In genomic region chr9:64783511-64783910, GRCm38 (mm10) we compare ENCODE assay signal across 34 mouse cellular contexts.
"Had no signal": no experiment of that assay in that cellular context is flagged by ENCODE, and none has a peak within 500 bp of the region (broad histone marks: within the 10 kb centered on the region; RNA-seq: fewer than 3 reads in every experiment).

No protein-coding gene starts in this region.

- H3K9ac ChIP-seq: heart, embryonic 12.5 days; heart, embryonic 13.5 days; heart, embryonic 15.5 days; hindbrain, embryonic 12.5 days; hindbrain, embryonic 13.5 days; hindbrain, embryonic 14.5 days; hindbrain, embryonic 15.5 days; intestine, embryonic 15.5 days; kidney, embryonic 15.5 days had no signal

- H3K9me3 ChIP-seq: heart, embryonic 10.5 days; heart, embryonic 12.5 days; heart, embryonic 13.5 days; heart, embryonic 15.5 days; hindbrain, embryonic 10.5 days; hindbrain, embryonic 12.5 days; hindbrain, embryonic 13.5 days; hindbrain, embryonic 15.5 days; intestine, embryonic 15.5 days; kidney, embryonic 15.5 days had no signal

- H3K4me1 ChIP-seq: heart, embryonic 10.5 days; heart, embryonic 12.5 days; heart, embryonic 13.5 days; heart, embryonic 15.5 days; hindbrain, embryonic 10.5 days; hindbrain, embryonic 12.5 days; hindbrain, embryonic 13.5 days; hindbrain, embryonic 15.5 days; intestine, embryonic 15.5 days; kidney, embryonic 15.5 days had no signal

- H3K27ac ChIP-seq: heart, embryonic 10.5 days; heart, embryonic 13.5 days; heart, embryonic 15.5 days; hindbrain, embryonic 10.5 days; hindbrain, embryonic 12.5 days; hindbrain, embryonic 13.5 days; hindbrain, embryonic 14.5 days; hindbrain, embryonic 15.5 days; hindbrain, postnatal 0 days; intestine, embryonic 15.5 days; kidney, embryonic 15.5 days; kidney, postnatal 0 days; layer of hippocampus, adult 2 months had no signal

- H3K27me3 ChIP-seq: heart, embryonic 12.5 days; heart, embryonic 13.5 days; heart, embryonic 15.5 days; hindbrain, embryonic 12.5 days; hindbrain, embryonic 13.5 days; hindbrain, embryonic 15.5 days; intestine, embryonic 15.5 days had no signal

- DNase-seq: heart, postnatal 10 days; heart, postnatal 14 days; heart, postnatal 36 days; heart, postnatal 4 days; kidney, adult 11 months; kidney, adult 18-20 months; kidney, adult 2 months; kidney, adult 8-10 months; kidney, adult 9 months; kidney, postnatal 10 days; kidney, postnatal 14 days; kidney, postnatal 25 days; kidney, postnatal 4 days; layer of hippocampus, adult 9-11 months; layer of hippocampus, postnatal 36 days had no signal

- H3K36me3 ChIP-seq: heart, embryonic 10.5 days; heart, embryonic 12.5 days; heart, embryonic 13.5 days; heart, embryonic 15.5 days; hindbrain, embryonic 10.5 days; hindbrain, embryonic 12.5 days; hindbrain, embryonic 13.5 days; hindbrain, embryonic 15.5 days; intestine, embryonic 15.5 days; kidney, embryonic 15.5 days had no signal

- ATAC-seq: hindbrain, embryonic 16.5 days; hindbrain, postnatal 0 days; inflammation-experienced regulatory T-cells, adult 6 months; intestine, embryonic 15.5 days; intestine, embryonic 16.5 days; intestine, postnatal 0 days had no signal

- H3K4me3 ChIP-seq: heart, embryonic 10.5 days; heart, embryonic 12.5 days; heart, embryonic 13.5 days; heart, embryonic 15.5 days; hindbrain, embryonic 10.5 days; hindbrain, embryonic 12.5 days; hindbrain, embryonic 13.5 days; hindbrain, embryonic 15.5 days; intestine, embryonic 15.5 days; kidney, embryonic 15.5 days; layer of hippocampus, adult 2 months had no signal

- H3K4me2 ChIP-seq: heart, embryonic 11.5 days; heart, embryonic 12.5 days; heart, embryonic 13.5 days; heart, embryonic 15.5 days; hindbrain, embryonic 12.5 days; hindbrain, embryonic 13.5 days; hindbrain, embryonic 14.5 days; hindbrain, embryonic 15.5 days; intestine, embryonic 15.5 days; kidney, embryonic 15.5 days had no signal
